Mouse (Mus musculus) layer of hippocampus, postnatal 14 days (tissue): ENCODE measurements at regions not wholly inside any gene's neighbourhood (a gene's known extent, or its start where the extent isn't known, plus 50 kb on each side); places are given as distances from the start of the nearest gene placed in this dataset.

ENCODE experiments used
- DNase-seq, 2 experiments: peaks; one replicate each; pipeline ENCODE4 v3.0.0; 2021 to 2022; ENCODE audit warnings: low spot score in 2 of 2, mixed read lengths in 1 of 2

DNA sequence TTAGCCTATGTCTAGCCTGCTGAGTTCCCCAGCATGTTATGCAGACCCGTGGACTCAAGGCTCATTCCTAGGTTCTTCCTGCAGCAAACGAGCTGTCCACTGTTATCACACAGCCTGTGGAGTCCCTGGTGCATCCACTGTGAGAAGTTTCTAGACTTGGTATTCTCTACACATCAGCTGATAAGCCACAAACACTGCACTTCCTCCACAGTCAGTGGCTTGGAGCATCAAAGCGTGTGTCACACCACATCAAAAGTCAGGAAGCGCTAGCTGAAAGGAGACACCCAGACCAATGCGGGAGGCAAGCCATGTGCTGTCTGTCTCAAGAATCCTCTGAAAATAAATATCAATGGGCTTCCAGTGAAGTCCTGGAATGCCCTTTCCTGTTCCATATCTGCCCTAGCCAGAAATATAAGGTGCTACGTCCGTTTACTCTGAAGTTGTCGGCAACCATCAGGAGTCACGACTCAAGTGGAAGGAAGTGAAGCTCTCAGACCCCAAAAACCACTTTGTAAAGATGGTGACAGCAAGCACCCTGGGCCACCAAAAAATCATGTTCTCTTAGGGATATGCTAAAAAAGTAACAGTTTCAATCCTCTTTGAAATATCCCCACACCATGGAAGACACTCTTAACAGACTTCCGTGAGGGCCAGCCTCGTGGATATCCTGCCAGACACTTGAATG is 227.7 kb downstream of the Adgrl2 start:
- no peak for DNase-seq

DNA sequence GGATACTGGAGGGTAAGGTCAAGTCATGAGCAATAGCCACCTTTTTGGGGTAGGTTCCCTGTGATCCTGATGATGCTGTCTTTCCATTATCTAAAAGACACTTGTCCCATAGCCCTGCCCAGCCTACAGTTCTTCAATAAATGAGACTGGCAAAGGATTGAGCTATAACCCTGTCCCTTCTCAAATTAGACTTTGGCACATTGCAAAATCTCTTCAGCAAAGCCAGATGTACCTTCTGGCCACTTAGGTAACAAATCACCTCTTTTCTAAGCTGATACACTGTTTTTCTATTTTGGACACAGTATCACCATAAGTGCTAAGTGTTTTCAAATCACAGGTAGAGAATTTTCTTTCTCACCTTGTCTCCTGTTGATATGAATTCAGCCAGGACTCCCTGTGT is 228.8 kb downstream of the Adgrl2 start:
- DNase-seq = no peak

DNA sequence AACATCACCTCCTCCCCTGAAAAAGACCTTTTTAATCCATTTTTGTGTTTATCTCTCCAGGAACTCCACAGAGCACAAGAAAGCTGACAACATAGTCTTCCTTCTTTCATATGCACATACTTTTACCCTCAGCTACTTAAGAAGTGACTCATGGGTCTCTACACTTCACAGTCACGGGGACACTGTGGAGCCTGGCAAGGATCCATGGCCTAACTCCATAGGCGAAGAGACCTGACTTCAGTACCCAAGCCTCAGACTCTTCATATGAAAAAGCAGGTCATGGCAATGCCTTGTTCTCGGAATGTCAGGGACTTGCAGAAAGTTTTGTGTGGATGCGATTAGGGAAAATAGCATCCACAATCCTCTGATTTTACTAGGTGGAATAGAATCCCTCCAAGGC is 230.9 kb downstream of the Adgrl2 start:
- no peak for DNase-seq

DNA sequence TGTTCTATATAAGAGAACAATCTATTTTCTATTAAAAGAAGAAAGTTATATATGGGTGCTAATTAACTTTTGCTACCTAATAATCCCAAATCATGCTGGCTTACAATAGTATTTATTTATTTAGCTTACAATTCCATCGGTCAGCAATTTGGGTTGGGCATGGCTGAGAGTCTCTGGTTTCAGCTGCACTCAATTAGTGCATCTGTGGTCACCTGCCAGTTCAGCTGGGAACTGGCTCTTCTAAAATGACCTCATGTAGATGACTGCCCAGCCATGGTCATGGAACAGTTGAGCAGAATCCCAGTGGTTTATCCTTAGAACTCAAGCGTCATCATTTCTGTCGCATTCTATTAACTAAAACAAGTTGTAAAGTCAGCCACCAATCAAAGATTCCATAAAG is 244.1 kb downstream of the Adgrl2 start:
- DNase-seq = no peak

DNA sequence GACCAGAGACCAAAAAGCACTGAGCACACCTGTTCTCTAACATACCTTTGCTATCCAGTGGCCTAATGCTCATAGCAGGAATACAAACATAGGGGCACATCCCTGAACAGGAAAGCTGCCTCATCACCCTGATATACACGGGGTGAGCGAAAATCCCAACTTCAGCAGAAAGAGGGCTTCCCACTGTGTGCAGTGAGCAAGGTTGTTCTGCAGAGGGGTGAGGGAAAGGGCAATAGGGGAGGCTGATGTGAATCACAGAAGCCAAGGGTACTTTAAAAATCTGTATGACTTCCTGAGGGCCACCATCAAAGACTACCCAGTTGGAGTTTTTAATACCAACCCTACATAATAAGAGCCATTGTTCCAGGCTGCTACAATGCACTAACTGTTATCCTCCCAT is 245.7 kb downstream of the Adgrl2 start:
- DNase-seq = no peak

DNA sequence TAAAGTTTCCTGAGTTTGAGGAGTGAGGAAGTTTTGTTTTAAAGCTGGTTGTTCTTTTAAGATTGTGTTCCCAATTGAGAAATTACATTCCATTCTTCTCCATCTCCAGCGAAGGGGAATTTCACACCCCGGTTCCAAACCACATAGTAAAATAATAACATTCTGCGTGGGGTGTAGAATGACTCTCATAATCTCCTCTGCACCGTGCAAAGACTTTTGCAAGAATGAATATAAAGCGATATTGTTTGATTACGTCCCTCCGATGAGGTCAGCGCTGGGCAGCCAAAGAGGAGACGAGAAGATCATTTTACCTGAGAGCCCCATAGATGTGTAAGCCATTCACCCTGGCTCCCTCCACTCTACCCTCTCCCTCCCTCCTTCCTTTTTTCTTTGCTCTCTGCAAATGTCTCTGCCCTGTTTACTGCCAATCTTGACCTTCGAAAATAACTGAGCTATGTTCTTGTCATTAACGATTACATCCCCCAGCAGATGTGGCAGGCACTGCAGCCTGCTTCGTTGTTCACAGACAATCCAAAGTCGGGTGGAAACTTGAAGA is 256.1 kb downstream of the Adgrl2 start:
- no peak for DNase-seq

DNA sequence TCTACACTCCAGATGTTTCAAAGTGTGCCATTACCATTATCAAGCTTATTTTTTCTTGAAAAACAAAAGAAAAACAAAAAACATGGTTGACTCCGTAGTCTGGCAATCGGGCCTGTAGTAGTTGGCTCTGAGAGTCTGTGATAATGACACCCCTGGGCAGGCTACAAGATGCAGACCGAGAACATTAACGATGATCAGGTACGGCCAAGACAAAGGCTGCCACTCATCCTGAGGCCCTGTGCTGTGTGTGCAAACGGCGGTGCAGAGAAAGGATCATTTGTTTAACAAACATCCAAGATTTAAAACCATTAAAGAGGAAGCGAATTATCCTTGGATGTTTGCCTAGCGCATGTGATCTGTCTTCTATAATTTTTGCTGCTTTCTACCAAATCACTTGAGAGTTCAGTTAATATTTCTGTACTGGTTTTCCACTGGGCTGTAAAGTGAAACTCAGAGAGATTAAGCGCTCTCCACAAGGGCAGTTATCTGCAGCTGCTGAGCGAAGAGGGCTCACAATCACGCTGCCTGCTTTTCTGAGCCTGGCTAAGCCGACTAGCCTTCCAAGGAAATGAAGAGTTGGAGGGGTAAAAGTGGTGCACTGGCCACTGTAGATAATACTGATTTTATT is 257.0 kb downstream of the Adgrl2 start:
- no peak for DNase-seq

DNA sequence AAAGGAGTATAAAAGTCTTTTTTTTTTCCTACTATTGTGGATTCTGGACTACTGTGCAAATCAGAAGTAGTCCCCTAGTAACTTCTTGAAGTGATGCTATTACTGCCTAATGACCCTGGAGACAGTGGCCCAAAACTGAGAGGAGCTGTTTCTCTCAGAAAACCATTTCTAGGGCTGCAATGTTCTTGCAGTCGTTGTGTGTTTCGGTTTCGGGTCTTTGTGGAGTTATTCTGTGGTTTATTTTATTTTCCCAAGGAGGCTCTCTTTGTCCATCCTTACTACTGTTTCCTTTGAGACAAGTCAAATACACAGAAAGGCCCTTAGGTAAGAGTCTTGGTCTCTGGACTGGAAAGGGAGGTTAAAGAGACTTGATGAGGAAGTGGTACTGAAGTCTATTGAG is 258.9 kb downstream of the Adgrl2 start:
- no peak for DNase-seq

DNA sequence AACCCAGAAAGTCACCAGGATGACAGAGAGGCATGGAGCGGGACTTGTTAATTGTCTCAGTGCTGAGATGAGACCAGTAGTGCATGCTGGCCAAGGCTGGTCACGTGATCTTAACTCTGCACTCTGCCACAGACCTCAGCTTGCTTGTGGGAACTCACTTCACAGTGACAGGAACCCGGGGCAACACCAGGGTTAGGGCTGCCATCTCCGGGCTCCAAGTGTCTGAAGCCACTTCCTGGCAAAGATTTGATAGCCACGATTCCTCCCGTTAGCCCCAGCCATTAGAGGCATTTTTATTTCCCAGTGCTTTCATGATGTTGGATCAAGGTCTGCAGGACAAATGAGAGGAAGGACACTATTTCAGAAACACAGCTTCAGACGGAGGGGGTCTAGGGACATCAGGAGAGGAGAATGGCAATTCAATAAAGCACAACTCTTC is 261.1 kb downstream of the Adgrl2 start:
- no peak for DNase-seq

DNA sequence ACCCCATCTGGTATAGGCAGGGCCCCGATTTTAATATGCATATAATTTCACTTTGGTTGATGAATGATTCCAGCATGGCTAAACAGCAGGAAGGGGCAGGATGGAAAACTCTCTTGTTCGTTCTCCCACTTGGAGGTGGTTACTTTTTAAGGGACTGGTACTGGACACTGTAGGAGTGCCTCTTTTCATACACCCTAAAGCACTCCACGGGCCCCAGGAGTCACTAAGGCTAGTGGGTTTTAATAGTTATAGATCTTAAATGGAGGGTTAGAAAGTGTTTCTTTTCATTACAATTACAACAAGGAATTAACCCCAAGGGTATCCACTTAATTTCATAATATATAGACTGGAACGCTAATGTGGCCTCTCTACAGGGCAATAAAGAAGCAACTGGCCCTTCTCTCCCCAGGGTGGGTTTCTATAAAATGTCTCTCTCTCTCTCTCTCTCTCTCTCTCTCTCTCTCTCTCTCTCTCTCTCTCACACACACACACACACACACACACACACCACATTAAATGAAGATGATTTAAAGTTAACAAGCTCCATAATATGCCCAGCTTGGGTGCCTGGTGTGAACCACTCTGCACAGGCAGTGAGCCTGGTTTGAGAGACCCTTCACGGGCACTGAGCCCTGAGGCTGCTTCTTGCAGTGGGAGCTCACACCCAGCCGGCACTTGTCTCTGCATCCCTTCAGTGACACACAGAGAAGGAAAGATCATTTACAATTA is 261.7 kb downstream of the Adgrl2 start:
- DNase-seq = no peak

DNA sequence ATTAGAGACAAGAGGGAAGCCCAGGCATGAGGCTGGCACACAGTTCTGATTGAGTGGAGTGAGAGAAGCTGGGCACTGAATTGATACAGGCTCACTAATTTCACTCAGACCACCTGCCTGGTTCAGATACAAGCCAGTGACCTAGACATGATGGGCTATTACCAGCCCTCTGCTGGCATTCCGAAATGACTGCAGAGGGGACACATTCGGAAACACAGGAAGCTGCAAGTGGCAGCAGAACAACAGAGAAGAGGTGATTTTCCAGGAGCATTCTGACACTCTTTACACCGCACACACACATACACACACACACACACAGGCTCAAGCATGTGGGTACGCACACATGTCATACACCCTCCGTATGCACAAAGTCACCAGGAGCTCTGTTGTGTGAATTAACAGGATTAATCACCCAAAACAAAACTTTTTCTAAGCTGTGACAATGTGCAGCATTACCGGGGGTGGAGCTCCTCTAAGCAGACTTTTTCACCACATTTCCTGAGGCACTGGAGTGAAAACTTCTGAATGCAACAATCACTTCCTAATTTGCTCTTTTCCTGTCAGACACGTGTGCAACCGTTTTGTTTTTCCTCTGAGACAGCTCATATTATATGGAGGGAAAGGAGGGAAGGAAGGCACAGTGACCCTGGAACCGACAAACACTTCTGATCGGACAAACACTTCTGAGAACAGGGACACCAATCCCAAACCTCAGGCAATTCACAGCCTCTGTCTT is 263.6 kb downstream of the Adgrl2 start:
- no peak for DNase-seq

DNA sequence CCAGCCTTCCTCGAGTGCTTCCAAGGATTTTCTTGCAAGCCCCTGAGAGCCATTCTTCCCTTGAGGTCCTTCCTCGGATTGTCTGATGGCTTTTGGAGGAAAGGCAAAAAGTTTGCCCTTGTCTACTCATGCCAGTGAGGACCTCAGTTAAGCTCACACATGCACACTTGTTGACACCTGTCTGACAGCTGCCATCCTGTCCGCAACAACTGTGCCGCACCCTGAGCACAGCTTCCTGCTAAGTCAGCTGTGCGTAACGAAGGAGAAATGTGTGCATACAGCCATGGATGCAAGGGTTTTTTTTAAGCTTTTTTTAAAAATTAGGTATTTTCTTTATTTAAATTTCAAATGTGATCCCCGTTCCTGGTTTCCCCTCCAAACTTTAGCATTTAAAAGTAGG is 293.8 kb downstream of the Adgrl2 start:
- DNase-seq = no peak

DNA sequence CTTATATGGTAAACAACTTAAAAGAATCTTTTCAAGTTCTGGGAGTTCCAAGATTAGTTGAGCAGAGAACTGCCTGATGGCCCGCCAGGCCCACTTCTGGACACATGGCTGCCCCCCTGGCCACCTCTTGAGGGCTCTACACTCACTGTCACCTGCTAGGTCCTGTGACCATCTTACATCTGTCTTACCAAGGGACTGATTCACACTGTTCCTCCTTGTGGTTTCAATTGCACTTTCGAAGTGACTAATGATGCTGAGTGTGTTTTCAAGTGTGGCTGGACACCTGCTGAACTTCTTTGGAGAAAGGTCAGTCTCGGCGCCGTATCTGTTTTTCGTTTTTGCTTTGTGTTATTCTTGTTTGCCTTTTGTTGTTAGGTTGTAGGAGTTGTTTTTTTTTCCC is 294.9 kb downstream of the Adgrl2 start:
- DNase-seq = no peak

DNA sequence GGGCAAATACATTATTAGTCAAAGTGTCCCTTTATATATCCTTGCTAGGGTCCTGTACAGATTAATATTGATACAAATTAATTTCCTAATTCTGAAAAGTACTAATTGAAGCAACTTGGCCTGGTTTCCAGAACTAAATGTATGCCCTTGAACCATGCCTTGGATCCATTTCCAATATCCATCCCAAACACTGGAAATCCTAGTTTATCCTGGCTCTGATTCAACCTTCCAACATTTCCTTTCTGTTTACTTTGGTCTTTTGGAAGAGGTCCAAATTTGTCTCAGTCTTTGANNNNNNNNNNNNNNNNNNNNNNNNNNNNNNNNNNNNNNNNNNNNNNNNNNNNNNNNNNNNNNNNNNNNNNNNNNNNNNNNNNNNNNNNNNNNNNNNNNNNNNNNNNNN is 307.2 kb downstream of the Adgrl2 start:
- DNase-seq = peak in 1 of 2 experiments; percentile 23

DNA sequence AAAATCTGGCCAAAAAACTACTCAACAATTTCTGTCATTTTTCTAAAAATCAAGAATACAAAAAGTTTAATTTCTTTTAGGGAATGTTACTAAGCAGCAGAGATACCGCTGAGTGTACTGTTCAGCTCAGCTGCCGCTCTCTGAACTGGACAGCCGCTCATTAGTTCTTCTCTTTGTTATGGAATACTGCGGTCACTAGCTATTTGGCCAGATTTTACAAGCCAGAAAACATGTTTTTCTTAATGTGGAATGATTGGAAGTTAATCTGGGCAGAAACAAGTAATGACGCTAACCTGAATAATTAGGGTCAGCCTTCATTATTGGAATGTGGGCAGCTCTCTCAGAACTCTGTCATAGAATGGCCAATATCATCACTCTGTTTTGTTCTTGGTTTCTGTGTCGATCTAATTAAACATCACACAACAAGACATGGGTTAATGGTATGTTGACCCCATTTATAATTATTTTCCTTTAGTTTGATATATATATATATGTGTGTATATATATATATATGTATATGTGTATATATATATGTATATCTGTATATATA is 307.8 kb downstream of the Adgrl2 start:
- DNase-seq = peak in 1 of 2 experiments; percentile 5

DNA sequence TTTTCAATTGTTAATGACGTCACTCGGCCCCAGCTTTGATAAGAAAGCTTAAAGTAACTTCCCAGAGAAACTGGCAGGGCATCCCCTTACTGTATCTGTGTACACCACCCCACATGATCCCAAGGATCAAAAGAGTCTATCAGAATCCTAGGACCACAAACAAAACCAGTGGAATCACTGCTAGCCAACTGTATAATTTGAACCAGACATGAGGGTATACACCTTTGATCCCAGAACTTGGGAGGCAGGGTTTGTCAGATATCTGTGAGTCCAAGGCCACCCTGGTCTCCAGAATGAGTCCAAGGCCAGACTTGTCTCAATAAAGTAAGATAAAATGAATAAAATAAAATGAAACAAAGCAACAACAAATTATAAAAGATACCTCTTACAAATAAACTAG is 309.2 kb downstream of the Adgrl2 start:
- no peak for DNase-seq

DNA sequence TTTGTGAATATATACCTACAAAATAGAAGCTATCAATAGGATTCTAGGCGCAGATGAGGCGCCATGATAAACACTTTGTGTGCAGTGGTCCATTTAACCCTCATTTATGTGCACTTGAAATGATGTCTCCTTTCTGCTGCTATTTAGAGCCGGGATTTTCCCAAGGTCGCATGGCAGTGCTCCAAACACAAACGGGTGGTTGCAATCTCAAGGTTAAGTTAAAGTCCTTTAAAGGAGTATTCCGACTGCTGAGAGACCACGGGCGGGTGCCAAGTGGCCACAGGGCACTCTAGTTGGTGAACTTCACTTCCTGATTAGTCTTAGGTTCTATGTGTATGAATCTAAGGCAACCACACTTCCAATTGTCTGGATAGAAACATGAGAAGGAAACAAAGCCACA is 309.6 kb downstream of the Adgrl2 start:
- no peak for DNase-seq

DNA sequence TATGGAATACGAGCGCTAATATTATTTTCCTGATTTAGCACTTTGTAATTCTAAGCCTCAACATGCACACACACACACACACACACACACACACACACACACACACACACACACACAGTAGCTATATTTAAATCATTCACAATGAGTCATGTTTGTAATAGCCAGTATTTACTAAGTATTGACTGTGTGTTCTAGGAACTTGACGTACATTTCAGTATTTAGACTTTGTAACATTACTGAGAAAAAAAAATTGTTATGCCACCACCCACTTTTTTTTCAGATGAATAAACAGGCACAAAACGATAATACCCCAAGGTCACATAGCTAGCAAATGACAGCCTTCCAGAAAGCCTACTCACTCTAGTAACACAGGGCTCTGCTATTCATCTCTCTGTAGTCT is 310.3 kb downstream of the Adgrl2 start:
- DNase-seq = no peak

DNA sequence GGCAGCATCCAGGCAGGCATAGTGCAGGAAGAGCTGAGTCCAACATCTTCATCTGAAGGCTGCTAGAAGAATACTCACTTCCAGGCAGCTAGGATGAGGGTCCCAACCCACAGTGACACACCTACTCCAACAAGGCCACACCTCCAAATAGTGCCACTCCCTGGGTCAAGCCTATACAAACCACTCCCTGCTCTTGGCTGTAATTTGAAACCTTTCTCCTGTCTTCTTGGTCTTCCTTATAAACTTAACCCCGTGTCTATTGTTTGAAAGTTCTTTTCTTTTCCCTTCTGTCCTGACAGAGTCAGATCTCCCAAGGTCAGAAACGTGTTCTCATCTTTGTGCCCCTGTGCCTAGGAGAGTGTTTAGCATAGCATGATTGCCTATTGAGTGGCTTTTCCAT is 311.2 kb downstream of the Adgrl2 start:
- DNase-seq = no peak

DNA sequence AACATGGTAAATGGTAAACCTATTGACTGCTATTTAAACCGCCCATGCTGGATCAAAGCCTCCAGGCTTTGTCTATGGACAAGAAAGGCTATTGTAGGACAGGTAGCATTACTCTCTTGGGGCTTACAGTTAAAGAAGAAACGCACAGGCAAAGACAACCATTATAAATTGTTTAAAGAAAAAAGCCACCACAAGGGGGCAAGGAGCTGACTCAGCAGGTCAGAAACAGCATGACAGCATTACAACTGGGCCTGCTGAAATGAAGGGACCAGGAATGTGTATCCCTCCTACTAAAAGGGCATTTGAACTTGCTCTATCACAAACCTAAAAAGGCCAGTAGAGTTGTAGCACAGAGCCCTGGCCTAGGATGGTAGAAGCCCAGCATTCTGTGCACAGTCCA is 314.3 kb downstream of the Adgrl2 start:
- no peak for DNase-seq

DNA sequence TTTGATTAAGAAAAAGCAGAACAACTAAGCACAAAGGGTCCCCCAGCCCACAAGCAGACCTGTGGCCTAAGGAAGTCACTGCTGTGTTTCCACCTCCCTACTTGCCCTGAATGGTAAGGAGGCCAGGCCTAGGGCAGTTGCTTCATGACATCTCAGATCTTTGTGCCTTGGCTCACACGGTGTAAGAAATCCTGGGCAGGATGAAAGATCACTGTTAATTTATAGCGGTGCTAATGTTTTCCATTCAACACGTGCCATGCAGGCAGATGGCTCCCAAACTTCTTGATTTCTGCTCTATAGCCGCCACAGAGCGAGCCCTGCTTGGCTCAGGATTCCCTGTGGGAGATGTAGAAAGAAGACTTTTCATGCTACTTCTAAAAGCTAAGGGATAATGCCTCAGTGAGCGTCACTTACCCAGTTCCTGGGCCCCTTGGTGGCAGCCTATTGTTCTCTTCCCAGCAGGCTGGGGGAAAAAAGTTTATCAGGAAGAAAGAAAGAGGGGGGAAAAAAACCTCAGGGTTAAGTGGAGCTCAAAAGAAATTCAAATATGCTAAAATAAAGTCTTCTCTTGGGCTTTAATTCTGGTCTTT is 327.4 kb downstream of the Adgrl2 start:
- no peak for DNase-seq
